Mouse (Mus musculus) intestine, embryonic 14.5 days (tissue): ENCODE measurements around the gene B4galt5. TPM values are rescaled to one million over a fixed set of nuclear protein-coding genes. Genes with fewer than 3 reads are reported as not detected.

Experiments used
- ATAC-seq: fragments of 200-750 bp; cut with Nextera tagmentation; replicated peaks from 2 replicates; pipeline ENCODE4 v1.8.0; 2017; ENCODE audit warnings: low read depth, moderate number of reproducible peaks, moderate TSS enrichment, moderate library complexity; ENCODE audit not compliant: low FRiP score, low TSS enrichment
- DNase-seq: peaks from one replicate; pipeline ENCODE4 v3.0.0-alpha.2; 2018; ENCODE audit warnings: low spot score
- H3K27ac ChIP-seq: fragments of 300-500 bp; sonication (generic); 2 replicates; pipeline ENCODE4 v1.5.1; 2014; ENCODE audit warnings: low read depth, mild to moderate bottlenecking, control low read depth
- H3K27me3 ChIP-seq: fragments of 300-500 bp; sonication (generic); replicated peaks from 2 replicates; pipeline ENCODE4 v1.6.1; 2014; ENCODE audit warnings: low read length, control low read depth; ENCODE audit not compliant: control insufficient read depth, insufficient read depth
- H3K36me3 ChIP-seq: fragments of 300-500 bp; sonication (generic); 2 replicates; pipeline ENCODE4 v1.6.1; 2014; ENCODE audit warnings: low read length, control low read depth; ENCODE audit not compliant: control insufficient read depth, insufficient read depth
- H3K4me1 ChIP-seq: fragments of 300-500 bp; sonication (generic); replicated peaks from 2 replicates; pipeline ENCODE4 v1.6.1; 2014; ENCODE audit warnings: low read length, control low read depth, mixed read lengths; ENCODE audit not compliant: control insufficient read depth, insufficient read depth
- H3K4me2 ChIP-seq: fragments of 300-500 bp; sonication (generic); 2 replicates; pipeline ENCODE4 v1.6.1; 2014; ENCODE audit warnings: low read length
- H3K4me3 ChIP-seq: fragments of 300-500 bp; sonication (generic); 2 replicates; pipeline ENCODE4 v1.5.1; 2014; ENCODE audit warnings: low read depth, low read length, control low read depth, mixed read lengths
- H3K9ac ChIP-seq: fragments of 300-500 bp; sonication (generic); 2 replicates; pipeline ENCODE4 v1.6.1; 2014; ENCODE audit warnings: mild to moderate bottlenecking, low read length
- H3K9me3 ChIP-seq: fragments of 300-500 bp; sonication (generic); 2 replicates; pipeline ENCODE4 v1.6.1; 2016; ENCODE audit warnings: low read length, control low read depth; ENCODE audit not compliant: control insufficient read depth
- WGBS: fragments of 180-500 bp; shearing (Covaris S2); extraction: QIAGEN DNeasy Blood & Tissue Kit; methylation state at CpG from one replicate; pipeline ENCODE4 v1.1.7; 2014; 5-methylcytosine and 5-hydroxymethylcytosine counted together
- polyA plus RNA-seq: library from polyadenylated mRNA; unstranded; fragments of >200 nt; fragmentation: Nextera tagmentation; extraction: Ambion mirVana; gene quantifications from 2 replicates; pipeline ENCODE4 v1.2.1, GENCODE M21; 2014

Gene B4galt5
- polyA plus RNA-seq, 1 experiment from 2014 or later = 10.6 TPM

- Histone ChIP-seq H3K9ac (no peak overlapping the region), H3K4me1 (no peaks in the 10 kb centered on the region), H3K4me2 (no peak overlapping the region), H3K36me3 (no peaks in the 10 kb centered on the region), H3K27me3 (no peaks in the 10 kb centered on the region), H3K27ac (0 out of 2 replicates have a peak overlapping the region, but pooled peaks have one; percentile 16), H3K4me3 (no peak overlapping the region), H3K9me3 (no peaks in the 10 kb centered on the region)
- 69% methylated on average over 9 of the region's 9 CpGs for WGBS
- ATAC-seq (no peak), DNase-seq (no peak)
These were observed 19.3 kb upstream of the B4galt5 start for GRCm38 (mm10) chr2:167368328-167368727.

DNA sequence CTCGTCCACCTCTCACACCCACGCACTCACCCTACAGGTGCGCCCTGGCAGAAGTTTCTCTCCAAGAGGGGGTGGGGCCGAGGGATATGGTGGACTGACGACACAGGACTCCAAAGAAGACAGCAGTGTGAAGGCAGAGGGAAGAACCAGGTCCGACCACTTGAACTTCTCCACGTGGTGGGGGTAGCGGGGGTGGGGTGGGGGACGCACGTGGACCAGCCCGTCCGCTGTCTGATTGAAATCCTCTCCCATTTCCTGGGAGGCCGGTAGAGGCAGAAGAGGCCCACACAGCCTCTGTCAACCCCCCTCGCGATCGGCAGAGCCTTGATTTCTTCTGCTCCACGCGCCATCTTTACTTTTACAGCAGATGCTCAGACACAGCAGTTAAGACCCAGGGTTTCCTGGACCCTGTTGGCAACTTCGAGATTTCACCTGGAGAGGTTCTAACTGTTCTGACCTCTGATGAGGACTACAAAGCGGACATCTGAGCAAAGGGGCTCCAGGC is 18.8 kb upstream of the B4galt5 start:
- Histone ChIP-seq H3K36me3 (no peaks in the 10 kb centered on the region), H3K9ac (no peak overlapping the region), H3K4me2 (no peak overlapping the region), H3K27ac (0 out of 2 replicates have a peak overlapping the region, but pooled peaks have one; percentile 16), H3K4me1 (no peaks in the 10 kb centered on the region), H3K4me3 (no peak overlapping the region), H3K27me3 (no peaks in the 10 kb centered on the region), H3K9me3 (no peaks in the 10 kb centered on the region)
- DNase-seq (peak; percentile 56), ATAC-seq (0 out of 2 replicates have a peak, but pooled peaks have one; percentile 32)
- WGBS = 50% methylated on average over 20 of the region's 20 CpGs

DNA sequence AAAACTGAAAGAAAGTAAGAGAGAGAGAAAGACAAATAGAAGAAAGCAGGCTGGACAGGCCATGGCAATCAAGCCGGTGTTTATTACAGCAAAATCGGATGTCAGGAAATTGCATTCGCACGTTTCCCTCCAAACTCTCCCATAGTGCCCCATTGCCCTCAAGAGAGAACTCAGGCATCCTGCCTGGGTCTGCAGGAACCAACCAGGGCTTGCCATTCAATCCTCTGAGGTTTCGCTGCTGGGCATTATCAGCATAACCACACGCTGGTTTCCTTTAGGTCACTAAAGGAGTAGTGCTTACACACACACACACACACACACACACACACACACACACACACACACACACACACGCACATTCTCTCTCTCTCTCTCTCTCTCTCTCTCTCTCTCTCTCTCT is 18.3 kb upstream of the B4galt5 start:
- H3K4me1 ChIP-seq = no peaks in the 10 kb centered on the region
- no peak for ATAC-seq
- no peaks in the 10 kb centered on the region for H3K27me3 ChIP-seq
- H3K27ac ChIP-seq = no peak overlapping the region
- no peak overlapping the region for H3K9ac ChIP-seq
- no peak overlapping the region for H3K4me2 ChIP-seq
- no peaks in the 10 kb centered on the region for H3K9me3 ChIP-seq
- no peak for DNase-seq
- H3K36me3 ChIP-seq = no peaks in the 10 kb centered on the region
- WGBS = 46% methylated on average over 7 of the region's 7 CpGs
- no peak overlapping the region for H3K4me3 ChIP-seq

DNA sequence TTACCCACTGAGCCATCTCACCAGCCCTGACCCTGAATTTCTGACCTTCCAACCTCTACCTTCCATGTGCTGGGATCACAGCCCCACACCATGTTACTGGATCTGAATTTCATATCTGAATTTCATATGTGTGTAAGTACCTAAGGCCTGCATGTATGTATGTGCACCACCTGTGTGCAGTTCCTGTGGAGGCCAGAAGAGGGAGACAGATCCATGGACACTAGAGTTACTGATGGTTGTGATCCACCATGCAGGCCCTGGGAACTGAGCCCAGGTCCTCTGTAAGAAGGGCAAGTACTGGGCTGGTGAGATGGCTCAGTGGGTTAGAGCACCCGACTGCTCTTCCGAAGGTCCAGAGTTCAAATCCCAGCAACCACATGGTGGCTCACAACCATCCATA is 16.1 kb upstream of the B4galt5 start:
- Histone ChIP-seq H3K9me3 (no peaks in the 10 kb centered on the region), H3K36me3 (no peaks in the 10 kb centered on the region), H3K9ac (no peak overlapping the region), H3K4me1 (no peaks in the 10 kb centered on the region), H3K4me2 (no peak overlapping the region), H3K4me3 (no peak overlapping the region), H3K27ac (no peak overlapping the region), H3K27me3 (no peaks in the 10 kb centered on the region)
- WGBS = 100% methylated on average over 2 of the region's 2 CpGs
- ATAC-seq (no peak), DNase-seq (no peak)

DNA sequence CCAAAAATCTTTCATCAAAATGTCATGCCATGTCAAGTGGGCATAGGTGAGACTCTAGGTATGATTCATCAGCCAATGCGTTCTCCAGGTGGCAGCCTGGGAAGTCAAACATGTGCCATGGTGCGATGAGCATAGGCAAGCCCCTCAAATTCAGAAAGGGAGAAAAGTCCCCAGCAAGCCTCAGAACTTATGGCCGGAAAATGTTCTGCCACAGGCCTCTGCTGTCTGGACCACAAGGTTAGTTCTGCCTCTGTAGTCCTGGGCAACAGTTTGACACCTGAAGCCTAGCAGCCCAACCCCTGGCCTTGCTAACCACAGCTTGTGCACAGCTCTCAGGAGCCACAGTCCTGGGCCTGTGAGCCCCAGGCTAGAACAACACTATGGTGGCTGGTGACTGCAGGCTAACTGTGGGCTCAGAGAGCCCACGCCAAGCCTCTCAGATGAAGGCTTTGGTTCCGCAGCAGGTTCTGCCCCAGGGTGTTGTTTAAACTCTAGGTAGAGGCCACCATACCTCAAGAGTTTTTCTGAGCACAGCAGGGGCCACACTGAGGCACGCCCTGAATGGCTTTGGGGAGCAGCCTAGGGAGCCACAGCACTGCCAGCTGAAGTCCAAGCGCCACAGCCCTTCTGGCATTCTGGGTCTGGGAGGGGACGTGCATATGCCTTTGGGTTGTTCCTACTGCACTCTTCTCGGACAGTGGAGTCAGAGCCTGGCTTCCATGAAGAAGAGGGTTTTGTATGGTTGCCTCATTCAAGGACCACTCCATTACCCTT is 14.5 kb upstream of the B4galt5 start:
- Histone ChIP-seq H3K9ac (no peak overlapping the region), H3K4me3 (no peak overlapping the region), H3K4me2 (no peak overlapping the region), H3K36me3 (no peaks in the 10 kb centered on the region), H3K27ac (no peak overlapping the region), H3K27me3 (no peaks in the 10 kb centered on the region), H3K9me3 (no peaks in the 10 kb centered on the region), H3K4me1 (no peaks in the 10 kb centered on the region)
- ATAC-seq (no peak), DNase-seq (no peak)
- 75% methylated on average over 9 of the region's 9 CpGs for WGBS

DNA sequence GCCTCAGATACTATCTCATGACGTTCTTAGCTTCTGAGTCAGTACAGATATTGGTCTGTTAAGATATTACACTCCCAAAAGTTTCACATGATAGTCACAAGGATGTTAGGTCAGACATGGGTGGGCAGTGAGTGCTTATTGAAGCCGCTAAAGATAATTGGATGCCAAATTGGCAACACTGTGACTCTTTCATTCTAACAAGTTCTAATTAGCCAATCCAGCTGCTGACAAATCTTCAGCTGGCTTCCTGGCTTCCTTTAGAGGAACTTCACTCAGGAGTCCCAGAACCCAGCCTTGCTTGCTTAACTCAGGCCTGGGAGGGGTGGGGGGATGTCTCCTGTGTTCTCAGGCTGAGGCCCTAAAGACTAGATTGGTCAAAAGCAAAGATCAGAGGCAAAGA is 9.5 kb upstream of the B4galt5 start:
- Histone ChIP-seq H3K9me3 (no peaks in the 10 kb centered on the region), H3K27ac (no peak overlapping the region), H3K4me2 (no peak overlapping the region), H3K9ac (no peak overlapping the region), H3K27me3 (no peaks in the 10 kb centered on the region), H3K4me1 (no peaks in the 10 kb centered on the region), H3K4me3 (no peak overlapping the region), H3K36me3 (no peaks in the 10 kb centered on the region)
- WGBS = 74% methylated on average over 2 of the region's 2 CpGs
- no peak for DNase-seq
- no peak for ATAC-seq

- H3K27me3 ChIP-seq = no peaks in the 10 kb centered on the region
- no peak overlapping the region for H3K9ac ChIP-seq
- no peaks in the 10 kb centered on the region for H3K4me1 ChIP-seq
- H3K4me2 ChIP-seq = no peak overlapping the region
- H3K27ac ChIP-seq = no peak overlapping the region
- H3K36me3 ChIP-seq = no peaks in the 10 kb centered on the region
- H3K4me3 ChIP-seq = no peak overlapping the region
- DNase-seq (no peak), ATAC-seq (no peak)
- no peaks in the 10 kb centered on the region for H3K9me3 ChIP-seq
These were observed 7.9 kb upstream of the B4galt5 start for GRCm38 (mm10) chr2:167356885-167357284.

DNA sequence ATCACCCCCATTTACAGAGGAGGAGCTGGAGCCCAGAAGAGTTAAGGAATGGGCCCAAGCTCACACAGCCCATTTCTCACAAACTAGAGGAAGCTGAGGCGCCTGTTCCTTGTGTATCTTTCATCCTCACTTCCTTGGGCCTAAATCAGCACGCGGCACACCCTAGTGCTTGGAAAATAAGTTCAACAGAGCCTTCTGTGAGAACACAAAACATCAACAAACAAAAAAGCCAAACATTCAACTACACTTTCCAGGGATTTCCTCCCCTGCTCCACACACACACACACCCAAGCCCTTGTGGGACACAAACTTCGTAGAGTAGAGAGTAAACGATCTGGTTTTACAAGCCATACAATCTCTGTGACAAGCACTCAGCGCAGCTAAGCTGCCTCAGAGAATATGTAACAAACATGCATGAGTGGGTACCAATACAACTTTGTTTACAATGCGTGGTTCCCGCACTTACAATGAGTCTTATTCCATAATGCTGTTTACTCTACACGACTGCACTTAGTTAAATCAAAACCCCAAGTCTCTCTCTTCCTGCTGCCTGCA is 5.7 kb upstream of the B4galt5 start:
- Histone ChIP-seq H3K27me3 (0 out of 2 replicates have a peak, but pooled peaks cover 3% of the 10 kb centered on the region), H3K4me3 (no peak overlapping the region), H3K9me3 (no peaks in the 10 kb centered on the region), H3K9ac (no peak overlapping the region), H3K4me1 (no peaks in the 10 kb centered on the region), H3K27ac (no peak overlapping the region), H3K36me3 (no peaks in the 10 kb centered on the region), H3K4me2 (no peak overlapping the region)
- no peak for DNase-seq
- WGBS = 74% methylated on average over 9 of the region's 9 CpGs
- no peak for ATAC-seq

- H3K9me3 ChIP-seq = no peaks in the 10 kb centered on the region
- H3K4me3 ChIP-seq = no peak overlapping the region
- H3K27me3 ChIP-seq = 0 out of 2 replicates have a peak, but pooled peaks cover 3% of the 10 kb centered on the region
- no peak overlapping the region for H3K4me2 ChIP-seq
- no peaks in the 10 kb centered on the region for H3K4me1 ChIP-seq
- DNase-seq (no peak), ATAC-seq (no peak)
- no peak overlapping the region for H3K27ac ChIP-seq
- H3K36me3 ChIP-seq = no peaks in the 10 kb centered on the region
- H3K9ac ChIP-seq = no peak overlapping the region
- WGBS = 91% methylated on average over 8 of the region's 8 CpGs
These were observed 5.1 kb upstream of the B4galt5 start for GRCm38 (mm10) chr2:167354046-167354445.
